Mouse (Mus musculus): Measurements from ENCODE around the gene Noxo1. TPM values are rescaled to one million over a fixed set of nuclear protein-coding genes. Genes with fewer than 3 reads are reported as not detected.
"Not testable (repeated sequence)": the region's sequence is repeated elsewhere in the genome, so short reads cannot be mapped to it uniquely, and the experiment has no call there.

Gene Noxo1
- polyA plus RNA-seq, 1 experiment from 2014 or later: 3.0 TPM

GRCm38 (mm10) chr17:24658017-24658758 is 37.8 kb upstream of the Noxo1 start, which contains the start of gene Npw:
Gene Npw, minus strand, starts transcription at chr17:24658457.
- Histone ChIP-seq H3K9me3 (no peaks in the 10 kb centered on the region), H3K4me2 (replicated peaks) (peak within 1 kb of the TSS; percentile 85), H3K36me3 (no peaks in the 10 kb centered on the region), H3K27me3 (peaks cover 45% of the 10 kb centered on the region), H3K27ac (no peak within 1 kb of the TSS), H3K4me1 (peaks cover 13% of the 10 kb centered on the region; the same call in 1 of the 2 replicates), H3K9ac (peak within 1 kb of the TSS; percentile 57), H3K4me3 (peak within 1 kb of the TSS; percentile 43)
- WGBS: 1% methylated on average over 47 of the region's 47 CpGs
- no peak; the same call in 1 of the 2 replicates for ATAC-seq (ENCODE audit: insufficient number of reproducible peaks, insufficient read depth, low FRiP score, low TSS enrichment)

- not testable (repeated sequence) for H3K27me3 ChIP-seq; ATAC-seq (ENCODE audit: insufficient number of reproducible peaks, insufficient read depth, low FRiP score, low TSS enrichment); H3K4me2 ChIP-seq (replicated peaks); H3K36me3 ChIP-seq; H3K9ac ChIP-seq; H3K4me3 ChIP-seq; H3K9me3 ChIP-seq; H3K27ac ChIP-seq
- 67% methylated on average over 7 of the region's 7 CpGs for WGBS
- H3K4me1 ChIP-seq: peaks cover 23% of the 10 kb centered on the region
These were observed 29.0 kb upstream of the Noxo1 start for GRCm38 (mm10) chr17:24667011-24667410.

GRCm38 (mm10) chr17:24667416-24667815 is 28.6 kb upstream of the Noxo1 start:
- 32% methylated on average over 6 of the region's 6 CpGs for WGBS
- H3K4me1 ChIP-seq: peaks cover 27% of the 10 kb centered on the region
- H3K27me3 ChIP-seq: no peaks in the 10 kb centered on the region
- H3K36me3 ChIP-seq: no peaks in the 10 kb centered on the region
- no peak overlapping the region for H3K9ac ChIP-seq
- no peak overlapping the region for H3K27ac ChIP-seq
- H3K4me2 ChIP-seq (replicated peaks): no peak overlapping the region
- no peak for ATAC-seq (ENCODE audit: insufficient number of reproducible peaks, insufficient read depth, low FRiP score, low TSS enrichment)
- H3K9me3 ChIP-seq: no peaks in the 10 kb centered on the region
- H3K4me3 ChIP-seq: no peak overlapping the region

GRCm38 (mm10) chr17:24669214-24669544 is 26.9 kb upstream of the Noxo1 start:
- not testable (repeated sequence) for H3K9me3 ChIP-seq, H3K36me3 ChIP-seq, H3K27me3 ChIP-seq
- ATAC-seq (ENCODE audit: insufficient number of reproducible peaks, insufficient read depth, low FRiP score, low TSS enrichment): 0 out of 2 replicates have a peak, but pooled peaks have one; percentile 18
- peak overlapping the region; percentile 97 for H3K9ac ChIP-seq
- 10% methylated on average over 15 of the region's 15 CpGs for WGBS
- peaks cover 33% of the 10 kb centered on the region for H3K4me1 ChIP-seq
- peak overlapping the region; percentile 82 for H3K27ac ChIP-seq
- peak overlapping the region; percentile 83 for H3K4me2 ChIP-seq (replicated peaks)
- peak overlapping the region; percentile 98 for H3K4me3 ChIP-seq

GRCm38 (mm10) chr17:24669545-24670245 is 26.3 kb upstream of the Noxo1 start, which contains the start of gene Zfp598:
Gene Zfp598, plus strand, starts transcription at chr17:24669687.
- Histone ChIP-seq H3K27ac (peak within 1 kb of the TSS; percentile 82), H3K4me1 (peaks cover 33% of the 10 kb centered on the region), H3K27me3 (no peaks in the 10 kb centered on the region), H3K36me3 (no peaks in the 10 kb centered on the region), H3K4me2 (replicated peaks) (peak within 1 kb of the TSS; percentile 83), H3K9ac (peak within 1 kb of the TSS; percentile 97), H3K9me3 (no peaks in the 10 kb centered on the region), H3K4me3 (peak within 1 kb of the TSS; percentile 98)
- peak; percentile 97 for ATAC-seq (ENCODE audit: insufficient number of reproducible peaks, insufficient read depth, low FRiP score, low TSS enrichment)
- under 1% methylated on average over 78 of the region's 80 CpGs for WGBS

GRCm38 (mm10) chr17:24670246-24670844 is 25.7 kb upstream of the Noxo1 start:
- H3K4me3 ChIP-seq: peak overlapping the region; percentile 98
- no peaks in the 10 kb centered on the region for H3K36me3 ChIP-seq
- ATAC-seq (ENCODE audit: insufficient number of reproducible peaks, insufficient read depth, low FRiP score, low TSS enrichment): no peak
- H3K4me1 ChIP-seq: peaks cover 33% of the 10 kb centered on the region
- H3K4me2 ChIP-seq (replicated peaks): peak overlapping the region; percentile 83
- no peaks in the 10 kb centered on the region for H3K9me3 ChIP-seq
- 9% methylated on average over 8 of the region's 8 CpGs for WGBS
- peak overlapping the region; percentile 97 for H3K9ac ChIP-seq
- peak overlapping the region; percentile 82 for H3K27ac ChIP-seq
- no peaks in the 10 kb centered on the region for H3K27me3 ChIP-seq

GRCm38 (mm10) chr17:24671346-24671745 is 24.7 kb upstream of the Noxo1 start:
- Histone ChIP-seq H3K9ac (peak overlapping the region; percentile 97; the same call in 1 of the 2 replicates), H3K4me2 (replicated peaks) (peak overlapping the region; percentile 83), H3K4me1 (peaks cover 33% of the 10 kb centered on the region), H3K27ac (no peak overlapping the region), H3K27me3 (no peaks in the 10 kb centered on the region), H3K4me3 (no peak overlapping the region), H3K36me3 (peaks cover 1% of the 10 kb centered on the region; the same call in 1 of the 2 replicates), H3K9me3 (no peaks in the 10 kb centered on the region)
- ATAC-seq (ENCODE audit: insufficient number of reproducible peaks, insufficient read depth, low FRiP score, low TSS enrichment): no peak
- 64% methylated on average over 5 of the region's 5 CpGs for WGBS

GRCm38 (mm10) chr17:24672141-24672540 is 23.9 kb upstream of the Noxo1 start:
- Histone ChIP-seq H3K27ac (no peak overlapping the region), H3K9ac (peak overlapping the region; percentile 27; the same call in 1 of the 2 replicates), H3K9me3 (no peaks in the 10 kb centered on the region), H3K4me1 (peaks cover 33% of the 10 kb centered on the region), H3K4me3 (0 out of 2 replicates have a peak overlapping the region, but pooled peaks have one; percentile 9), H3K27me3 (no peaks in the 10 kb centered on the region), H3K4me2 (replicated peaks) (peak overlapping the region; percentile 83), H3K36me3 (peaks cover 9% of the 10 kb centered on the region)
- ATAC-seq (ENCODE audit: insufficient number of reproducible peaks, insufficient read depth, low FRiP score, low TSS enrichment): no peak
- WGBS: 16% methylated on average over 5 of the region's 5 CpGs

- peaks cover 30% of the 10 kb centered on the region for H3K36me3 ChIP-seq
- H3K4me1 ChIP-seq: peaks cover 29% of the 10 kb centered on the region
- no peak overlapping the region for H3K4me2 ChIP-seq (replicated peaks)
- ATAC-seq (ENCODE audit: insufficient number of reproducible peaks, insufficient read depth, low FRiP score, low TSS enrichment): no peak
- H3K9ac ChIP-seq: no peak overlapping the region; the same call in 1 of the 2 replicates
- WGBS: 90% methylated on average over 7 of the region's 7 CpGs
- peak overlapping the region; percentile 9; the same call in 1 of the 2 replicates for H3K4me3 ChIP-seq
- H3K27ac ChIP-seq: no peak overlapping the region
- no peaks in the 10 kb centered on the region for H3K9me3 ChIP-seq
- H3K27me3 ChIP-seq: no peaks in the 10 kb centered on the region
These were observed 21.8 kb upstream of the Noxo1 start for GRCm38 (mm10) chr17:24674277-24674676.

- H3K27me3 ChIP-seq: no peaks in the 10 kb centered on the region
- no peaks in the 10 kb centered on the region for H3K9me3 ChIP-seq
- H3K4me3 ChIP-seq: no peak overlapping the region
- H3K4me1 ChIP-seq: peaks cover 18% of the 10 kb centered on the region
- no peak overlapping the region for H3K9ac ChIP-seq
- H3K27ac ChIP-seq: no peak overlapping the region
- peaks cover 50% of the 10 kb centered on the region for H3K36me3 ChIP-seq
- 56% methylated on average over 2 of the region's 2 CpGs for WGBS
- no peak overlapping the region for H3K4me2 ChIP-seq (replicated peaks)
- ATAC-seq (ENCODE audit: insufficient number of reproducible peaks, insufficient read depth, low FRiP score, low TSS enrichment): no peak
These were observed 19.8 kb upstream of the Noxo1 start for GRCm38 (mm10) chr17:24676187-24676586.

GRCm38 (mm10) chr17:24676877-24677276 is 19.2 kb upstream of the Noxo1 start:
- peaks cover 12% of the 10 kb centered on the region for H3K4me1 ChIP-seq
- no peak overlapping the region for H3K9ac ChIP-seq
- no peak overlapping the region for H3K4me2 ChIP-seq (replicated peaks)
- no peak for ATAC-seq (ENCODE audit: insufficient number of reproducible peaks, insufficient read depth, low FRiP score, low TSS enrichment)
- H3K36me3 ChIP-seq: peaks cover 56% of the 10 kb centered on the region
- H3K4me3 ChIP-seq: no peak overlapping the region
- H3K9me3 ChIP-seq: no peaks in the 10 kb centered on the region
- 92% methylated on average over 5 of the region's 5 CpGs for WGBS
- H3K27ac ChIP-seq: no peak overlapping the region
- H3K27me3 ChIP-seq: no peaks in the 10 kb centered on the region
